Mouse (Mus musculus): ENCODE measurements around the gene Cdc42ep1. TPM values are rescaled to one million over a fixed set of nuclear protein-coding genes. Genes with fewer than 3 reads are reported as not detected.
A peak's percentile ranks its signal among the peaks of the same experiment; 100 is the strongest.

Cdc42ep1 gene
- total and polyA plus RNA-seq, 2 experiments from 2014 or later, result 18.1 to 20.6 TPM

DNA sequence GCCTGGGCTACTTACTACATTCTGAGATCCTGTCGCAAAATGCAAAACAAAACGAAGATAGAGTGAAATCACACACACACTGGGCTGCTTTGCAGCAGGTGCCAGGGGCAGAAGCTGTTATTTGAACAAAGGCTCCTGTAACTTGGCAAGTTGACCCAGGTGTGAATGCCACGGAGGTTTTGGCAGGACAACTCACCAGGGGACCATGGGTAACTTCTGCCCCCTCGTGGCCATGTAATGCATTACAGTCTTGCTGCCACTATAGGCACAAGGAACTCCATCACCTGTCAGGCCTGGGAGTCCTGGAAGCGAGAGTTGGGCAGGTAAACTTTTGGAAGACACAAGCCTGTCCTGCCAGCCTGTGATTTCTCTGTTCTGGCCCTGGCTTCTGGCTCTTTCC lies 6.0 kb downstream of the Cdc42ep1 start:
- no peak overlapping the region for H3K4me2 ChIP-seq (ENCODE audit: low read depth, low read length)
- no peaks in the 10 kb centered on the region for H3K9me3 ChIP-seq (ENCODE audit: low read length)
- peaks cover 6% of the 10 kb centered on the region; the same call in 1 of the 2 replicates for H3K27me3 ChIP-seq (ENCODE audit: insufficient read depth, low read length)
- DNase-seq (ENCODE audit: low spot score) (peak; percentile 76), ATAC-seq (no peak)
- H3K27ac ChIP-seq, result no peak overlapping the region
- WGBS, result 36% methylated on average over 5 of the region's 5 CpGs
- H3K9ac ChIP-seq (replicated peaks; ENCODE audit: low read length), result no peak overlapping the region
- H3K4me3 ChIP-seq (ENCODE audit: low read length), result no peak overlapping the region
- H3K36me3 ChIP-seq (ENCODE audit: insufficient read depth, low read length), result no peaks in the 10 kb centered on the region
- peak; percentile 93 for TF ChIP-seq CTCF (IDR thresholded peaks at IDR 0.05; ENCODE audit: low read depth)
- no peaks in the 10 kb centered on the region for H3K4me1 ChIP-seq (ENCODE audit: insufficient read depth, low read length)

DNA sequence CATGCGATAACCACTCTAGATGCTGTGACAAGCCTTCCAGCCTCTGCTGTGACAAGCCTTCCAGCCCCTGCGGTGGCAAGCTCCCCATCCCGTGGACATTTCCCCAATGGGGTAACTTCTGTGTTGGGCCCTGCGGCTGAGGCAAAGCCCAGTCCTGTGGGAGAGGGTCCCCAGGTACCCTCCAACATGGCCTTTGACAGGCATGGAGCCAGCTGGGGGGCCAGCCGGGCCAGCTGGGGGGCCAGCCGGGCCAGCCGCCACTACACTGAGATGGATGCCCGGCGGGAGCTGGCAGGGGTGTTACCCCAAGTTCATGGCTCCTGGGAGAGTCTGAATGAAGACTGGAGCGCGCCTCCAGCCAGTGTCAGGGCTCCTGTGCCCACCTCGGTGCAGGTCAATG lies 7.1 kb downstream of the Cdc42ep1 start:
- no peak for DNase-seq (ENCODE audit: low spot score)
- Histone ChIP-seq H3K27me3 (ENCODE audit: insufficient read depth, low read length) (no peaks in the 10 kb centered on the region), H3K36me3 (ENCODE audit: insufficient read depth, low read length) (no peaks in the 10 kb centered on the region), H3K4me1 (ENCODE audit: insufficient read depth, low read length) (no peaks in the 10 kb centered on the region), H3K4me2 (ENCODE audit: low read depth, low read length) (no peak overlapping the region), H3K9me3 (ENCODE audit: low read length) (no peaks in the 10 kb centered on the region), H3K9ac (replicated peaks; ENCODE audit: low read length) (no peak overlapping the region), H3K4me3 (ENCODE audit: low read length) (no peak overlapping the region), H3K27ac (no peak overlapping the region)
- TF ChIP-seq CTCF (IDR thresholded peaks at IDR 0.05; ENCODE audit: low read depth), result no peak
- WGBS, result 85% methylated on average over 12 of the region's 12 CpGs
- no peak for ATAC-seq

DNA sequence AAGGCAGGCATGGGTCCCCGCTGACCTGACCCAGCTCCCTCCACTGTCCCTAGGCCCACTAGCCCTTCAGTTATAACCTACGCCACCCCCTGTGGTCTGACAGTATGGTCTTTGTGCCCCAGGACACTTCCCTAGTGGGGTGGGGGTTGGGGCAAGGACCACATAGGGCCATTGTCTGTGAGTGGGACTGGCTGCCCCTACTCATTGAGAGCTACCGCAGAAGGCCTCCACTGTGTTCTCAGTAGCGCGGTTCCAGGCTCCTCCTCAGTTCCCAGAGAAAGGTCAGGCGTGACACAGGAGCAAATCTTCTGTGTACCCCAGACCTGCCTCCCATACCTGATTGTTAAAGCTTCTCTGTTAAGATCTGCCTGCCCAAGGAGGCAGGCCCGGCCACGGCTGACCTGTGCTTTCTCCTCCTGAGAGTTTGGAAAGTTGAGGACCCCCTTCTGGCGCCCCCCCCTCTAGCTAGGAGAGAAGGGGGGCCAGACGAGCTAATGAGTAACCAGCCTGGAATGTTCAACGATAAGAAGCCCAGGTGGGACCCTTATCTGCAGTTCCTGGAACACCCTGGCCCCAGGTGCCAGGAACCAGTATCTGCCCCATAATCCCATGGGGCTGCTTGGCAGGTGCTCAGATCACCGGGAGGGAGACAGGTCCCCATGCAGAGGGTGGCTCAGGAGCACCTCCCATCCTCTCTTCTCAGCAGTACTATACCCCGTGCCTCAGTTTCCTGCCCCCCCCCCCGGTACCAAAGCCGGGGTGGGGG lies 7.8 kb downstream of the Cdc42ep1 start:
- ATAC-seq, result no peak
- H3K27me3 ChIP-seq (ENCODE audit: insufficient read depth, low read length), result no peaks in the 10 kb centered on the region
- H3K9ac ChIP-seq (replicated peaks; ENCODE audit: low read length), result no peak overlapping the region
- H3K4me3 ChIP-seq (ENCODE audit: low read length), result no peak overlapping the region
- no peaks in the 10 kb centered on the region for H3K9me3 ChIP-seq (ENCODE audit: low read length)
- no peak for TF ChIP-seq CTCF (IDR thresholded peaks at IDR 0.05; ENCODE audit: low read depth)
- no peaks in the 10 kb centered on the region for H3K4me1 ChIP-seq (ENCODE audit: insufficient read depth, low read length)
- DNase-seq (ENCODE audit: low spot score), result no peak
- no peak overlapping the region for H3K4me2 ChIP-seq (ENCODE audit: low read depth, low read length)
- H3K27ac ChIP-seq, result no peak overlapping the region
- 77% methylated on average over 14 of the region's 15 CpGs for WGBS
- no peaks in the 10 kb centered on the region for H3K36me3 ChIP-seq (ENCODE audit: insufficient read depth, low read length)

DNA sequence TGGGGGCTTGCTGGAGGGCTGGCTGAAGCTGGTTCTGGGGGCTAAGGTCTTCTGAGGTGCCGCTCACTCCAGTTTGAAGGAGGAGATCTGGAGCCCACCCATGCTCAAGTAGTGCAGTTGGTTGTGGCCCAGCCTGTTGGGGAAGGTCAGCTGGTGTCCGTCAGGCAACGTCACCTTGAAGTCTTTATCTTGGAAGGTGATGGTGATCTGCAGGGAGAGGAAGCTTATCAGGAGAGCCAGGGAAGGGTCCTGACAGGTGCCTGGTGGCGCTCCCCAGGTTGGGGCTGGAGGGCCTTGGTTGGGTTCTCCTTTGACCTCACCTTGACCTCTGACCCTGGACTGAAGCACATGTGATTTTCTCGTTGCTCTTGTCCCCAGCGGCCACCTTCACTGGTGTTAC lies 8.5 kb downstream of the Cdc42ep1 start:
- TF ChIP-seq CTCF (IDR thresholded peaks at IDR 0.05; ENCODE audit: low read depth), result no peak
- no peaks in the 10 kb centered on the region for H3K4me1 ChIP-seq (ENCODE audit: insufficient read depth, low read length)
- no peak overlapping the region for H3K4me3 ChIP-seq (ENCODE audit: low read length)
- no peaks in the 10 kb centered on the region for H3K36me3 ChIP-seq (ENCODE audit: insufficient read depth, low read length)
- H3K9ac ChIP-seq (replicated peaks; ENCODE audit: low read length), result no peak overlapping the region
- ATAC-seq (no peak), DNase-seq (ENCODE audit: low spot score) (no peak)
- 78% methylated on average over 6 of the region's 6 CpGs for WGBS
- no peak overlapping the region for H3K4me2 ChIP-seq (ENCODE audit: low read depth, low read length)
- H3K9me3 ChIP-seq (ENCODE audit: low read length), result no peaks in the 10 kb centered on the region
- no peak overlapping the region for H3K27ac ChIP-seq
- no peaks in the 10 kb centered on the region for H3K27me3 ChIP-seq (ENCODE audit: insufficient read depth, low read length)

DNA sequence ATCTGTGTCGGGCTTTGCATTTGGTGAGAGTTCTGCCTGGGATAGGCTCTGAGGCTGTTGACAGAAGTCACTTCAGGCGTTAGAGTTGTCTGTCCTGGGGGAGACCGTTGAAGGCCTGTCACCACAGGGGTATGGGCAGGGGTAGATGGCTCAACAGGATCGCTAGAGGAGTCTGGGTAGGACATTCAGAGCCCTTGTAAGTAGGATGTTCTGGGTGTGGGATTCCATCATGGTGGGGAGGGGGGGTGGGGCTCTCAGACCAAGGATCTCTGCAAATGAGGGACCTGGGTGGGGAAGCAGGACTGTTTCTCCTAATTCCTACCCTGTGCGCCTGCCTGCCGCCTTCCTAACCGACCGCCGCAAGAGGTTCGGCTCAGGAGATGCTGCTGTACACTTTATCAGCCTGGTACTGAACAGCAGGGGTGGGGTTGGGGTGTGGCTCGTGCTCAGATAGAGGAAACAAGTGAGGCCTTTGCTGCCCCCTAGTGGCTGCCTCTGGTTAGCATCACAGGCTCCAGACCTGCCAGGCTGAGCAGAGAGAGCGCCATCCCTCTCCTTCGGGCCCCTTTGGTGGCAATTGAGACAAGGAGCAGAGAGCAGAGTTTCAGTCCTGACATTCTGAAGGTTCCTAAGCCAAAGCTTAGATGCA lies 9.2 kb downstream of the Cdc42ep1 start:
- peak; percentile 96 for TF ChIP-seq CTCF (IDR thresholded peaks at IDR 0.05; ENCODE audit: low read depth)
- no peaks in the 10 kb centered on the region for H3K36me3 ChIP-seq (ENCODE audit: insufficient read depth, low read length)
- no peaks in the 10 kb centered on the region for H3K4me1 ChIP-seq (ENCODE audit: insufficient read depth, low read length)
- H3K9ac ChIP-seq (replicated peaks; ENCODE audit: low read length), result no peak overlapping the region
- peak; percentile 92 for DNase-seq (ENCODE audit: low spot score)
- H3K27ac ChIP-seq, result no peak overlapping the region
- H3K4me3 ChIP-seq (ENCODE audit: low read length), result no peak overlapping the region
- H3K4me2 ChIP-seq (ENCODE audit: low read depth, low read length), result no peak overlapping the region
- no peaks in the 10 kb centered on the region for H3K27me3 ChIP-seq (ENCODE audit: insufficient read depth, low read length)
- H3K9me3 ChIP-seq (ENCODE audit: low read length), result no peaks in the 10 kb centered on the region
- ATAC-seq, result peak; percentile 87
- WGBS, result 16% methylated on average over 13 of the region's 13 CpGs

DNA sequence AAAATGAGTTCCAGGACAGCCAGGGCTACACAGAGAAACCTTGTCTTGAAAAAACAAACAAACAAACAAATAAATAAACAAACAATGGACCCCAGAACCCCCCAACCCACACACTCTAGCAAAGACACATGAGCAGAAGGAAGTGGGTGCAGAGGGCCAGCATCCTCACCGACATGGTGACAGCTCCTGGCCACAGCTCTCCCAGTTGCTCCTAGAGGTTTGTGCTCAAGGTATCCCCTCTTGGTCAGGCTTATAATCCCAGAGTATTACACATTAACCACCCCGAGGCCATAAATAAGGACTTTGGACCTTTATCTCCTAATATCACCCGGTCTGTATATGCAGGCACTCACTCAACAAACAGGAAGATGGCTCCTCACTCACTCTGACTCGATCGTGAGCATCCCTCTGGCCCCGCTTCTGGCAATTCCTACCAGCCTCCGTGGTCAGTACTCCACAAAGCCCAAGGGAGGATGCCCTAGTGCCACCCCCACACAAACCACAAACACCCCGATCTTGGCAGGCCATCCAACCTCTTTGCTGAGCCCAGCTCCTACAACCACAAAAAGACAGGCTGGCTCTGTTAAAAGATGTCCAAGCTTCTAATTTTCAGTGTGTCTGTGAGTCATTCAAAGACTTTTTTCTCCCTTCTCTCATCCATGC lies 13.0 kb downstream of the Cdc42ep1 start, which contains the start of gene Lgals2:
Lgals2 (minus strand) TSS at position 227 of the 663 bp plus-strand sequence.
- no peak within 1 kb of the TSS for H3K9ac ChIP-seq (replicated peaks; ENCODE audit: low read length)
- no peak within 1 kb of the TSS for H3K4me3 ChIP-seq (ENCODE audit: low read length)
- DNase-seq (ENCODE audit: low spot score), result no peak
- no peak within 1 kb of the TSS for H3K27ac ChIP-seq
- TF ChIP-seq CTCF (IDR thresholded peaks at IDR 0.05; ENCODE audit: low read depth), result no peak
- H3K4me2 ChIP-seq (ENCODE audit: low read depth, low read length), result no peak within 1 kb of the TSS
- no peaks in the 10 kb centered on the region for H3K9me3 ChIP-seq (ENCODE audit: low read length)
- no peak for ATAC-seq
- H3K36me3 ChIP-seq (ENCODE audit: insufficient read depth, low read length), result no peaks in the 10 kb centered on the region
- H3K27me3 ChIP-seq (ENCODE audit: insufficient read depth, low read length), result no peaks in the 10 kb centered on the region
- 78% methylated on average over 8 of the region's 8 CpGs for WGBS
- H3K4me1 ChIP-seq (ENCODE audit: insufficient read depth, low read length), result no peaks in the 10 kb centered on the region

All from hindbrain, postnatal 0 days (tissue).